Mouse (Mus musculus) layer of hippocampus, adult 2 months (tissue): Measurements from ENCODE around the gene Nlrp1b. TPM values are rescaled to one million over a fixed set of nuclear protein-coding genes. Genes with fewer than 3 reads are reported as not detected.

Experiments
- DNase-seq, 2 experiments: peaks; one replicate each; pipeline ENCODE4 v3.0.0; 2022; ENCODE audit warnings: low spot score in 2 of 2
- H3K27ac ChIP-seq: fragments of 200-600 bp; 2 replicates; pipeline ENCODE4 v1.8.1; 2022
- H3K4me3 ChIP-seq: fragments of 200-600 bp; 2 replicates; pipeline ENCODE4 v1.8.1; 2022; ENCODE audit warnings: mild to moderate bottlenecking
- CTCF ChIP-seq: fragments of 200-600 bp; conservative IDR thresholded peaks from 2 replicates; pipeline ENCODE4 v1.8.1; 2022; ENCODE audit warnings: antibody characterized with exemption, mild to moderate bottlenecking, moderate library complexity
- total RNA-seq, 2 experiments: library from RNA; stranded (reverse); gene quantifications; 2 replicates each; pipeline ENCODE4 v1.2.3; 2021

Nlrp1b gene
- total RNA-seq, 2 experiments from 2014 or later: 0.26 to 0.34 TPM

GRCm38 (mm10) chr11:71106261-71107021, 124.1 kb downstream of the Nlrp1b start:
- Histone ChIP-seq H3K4me3 (no peak overlapping the region), H3K27ac (no peak overlapping the region)
- DNase-seq: no peak
- TF ChIP-seq CTCF: no peak

GRCm38 (mm10) chr11:71103931-71104330, 126.6 kb downstream of the Nlrp1b start:
- Histone ChIP-seq H3K27ac (no peak overlapping the region), H3K4me3 (no peak overlapping the region)
- TF ChIP-seq CTCF: no peak
- DNase-seq: no peak

Other genes starting within 250 kb of the Nlrp1b start
- gene C1qbp, start 247.7 kb downstream of the Nlrp1b start, total RNA-seq: 10 to 100 TPM; 97.1 to 99.5 TPM
- gene Dhx33, start 226.3 kb downstream of the Nlrp1b start, total RNA-seq: 10 to 100 TPM; 66.7 to 78.8 TPM
- 10 to 100 TPM; 13.7 to 15.5 TPM for gene Mis12, start 211.1 kb downstream of the Nlrp1b start, total RNA-seq
- gene Derl2, start 210.9 kb downstream of the Nlrp1b start, total RNA-seq: 10 to 100 TPM; 22.6 to 25.5 TPM
- gene 6330403K07Rik, start 197.2 kb downstream of the Nlrp1b start, total RNA-seq: 100 to 1,000 TPM; 188 to 197 TPM
- gene Nlrp1a, start 86.0 kb downstream of the Nlrp1b start, total RNA-seq: under 1 TPM; 0.61 to 0.87 TPM